Mouse (Mus musculus) ZHBTc4 (cell line): ENCODE data around the gene Mast3.
A peak's percentile ranks its signal among the peaks of the same experiment; 100 is the strongest.

Experiments
- DNase-seq: peaks from one replicate; pipeline ENCODE4 v3.0.0-alpha.2; 2011; ENCODE audit warnings: low read depth, low spot score

The Mast3 gene

GRCm38 (mm10) chr8:70776496-70777444 is 28.1 kb downstream of the Mast3 start, which contains the start of gene Pik3r2:
TSS of gene Pik3r2 (minus strand) at chr8:70776713.
- DNase-seq = peak; percentile 98

- no peak for DNase-seq
Observed at GRCm38 (mm10) chr8:70775851-70776495, 28.9 kb downstream of the Mast3 start.

- no peak for DNase-seq
Observed at GRCm38 (mm10) chr8:70775227-70775626, 29.6 kb downstream of the Mast3 start.

- no peak for DNase-seq
Observed at GRCm38 (mm10) chr8:70774740-70775139, 30.1 kb downstream of the Mast3 start.

GRCm38 (mm10) chr8:70773833-70774232 is 31.0 kb downstream of the Mast3 start:
- DNase-seq = no peak

GRCm38 (mm10) chr8:70773410-70773809 is 31.4 kb downstream of the Mast3 start:
- no peak for DNase-seq

GRCm38 (mm10) chr8:70772890-70773289 is 32.0 kb downstream of the Mast3 start:
- no peak for DNase-seq

GRCm38 (mm10) chr8:70772075-70772474 is 32.8 kb downstream of the Mast3 start:
- no peak for DNase-seq

- no peak for DNase-seq
Observed at GRCm38 (mm10) chr8:70771217-70771616, 33.6 kb downstream of the Mast3 start.

- DNase-seq = no peak
Observed at GRCm38 (mm10) chr8:70770748-70771147, 34.1 kb downstream of the Mast3 start.

- DNase-seq = no peak
Observed at GRCm38 (mm10) chr8:70769858-70770257, 35.0 kb downstream of the Mast3 start.

- peak; percentile 99 for DNase-seq
Observed at GRCm38 (mm10) chr8:70769359-70769758, 35.5 kb downstream of the Mast3 start.

GRCm38 (mm10) chr8:70768956-70769355 is 35.9 kb downstream of the Mast3 start:
- peak; percentile 88 for DNase-seq

- DNase-seq = no peak
Observed at GRCm38 (mm10) chr8:70768231-70768776, 36.5 kb downstream of the Mast3 start.

- no peak for DNase-seq
Observed at GRCm38 (mm10) chr8:70767503-70767902, 37.4 kb downstream of the Mast3 start.

- DNase-seq = peak; percentile 92
Observed at GRCm38 (mm10) chr8:70766571-70767440, 38.0 kb downstream of the Mast3 start.

GRCm38 (mm10) chr8:70765838-70766570 is 38.9 kb downstream of the Mast3 start:
- peak; percentile 53 for DNase-seq

- DNase-seq = no peak
Observed at GRCm38 (mm10) chr8:70765329-70765728, 39.5 kb downstream of the Mast3 start.

- DNase-seq = no peak
Observed at GRCm38 (mm10) chr8:70764676-70765075, 40.2 kb downstream of the Mast3 start.

GRCm38 (mm10) chr8:70764026-70764425 is 40.8 kb downstream of the Mast3 start:
- no peak for DNase-seq

GRCm38 (mm10) chr8:70763354-70763753 is 41.5 kb downstream of the Mast3 start:
- peak; percentile 79 for DNase-seq
